Mouse (Mus musculus) heart, embryonic 10.5 days (tissue): ENCODE measurements around the gene Il22ra2. TPM values are rescaled to one million over a fixed set of nuclear protein-coding genes. Genes with fewer than 3 reads are reported as not detected.

Experiments
- polyA plus RNA-seq: library from polyadenylated mRNA; unstranded; fragments of >200 nt; fragmentation: Nextera tagmentation; extraction: Ambion mirVana; gene quantifications from 2 replicates; pipeline ENCODE4 v1.2.1, GENCODE M21; 2016

The Il22ra2 gene
- polyA plus RNA-seq, 1 experiment from 2014 or later = not detected

Other genes with a start within 250 kb of the Il22ra2 start
- gene Ifngr1, start 30.0 kb upstream of the Il22ra2 start, polyA plus RNA-seq = 33.6 and 36.7 TPM in 2 replicates
- gene Il20ra, start 90.6 kb downstream of the Il22ra2 start, polyA plus RNA-seq = 0.20 and 0.26 TPM in 2 replicates
- 2.9 and 3.4 TPM in 2 replicates for gene Slc35d3, start 229.5 kb downstream of the Il22ra2 start, polyA plus RNA-seq